Mouse (Mus musculus) lung, embryonic 14.5 days (tissue): ENCODE results near the gene Enthd1. TPM values are rescaled to one million over a fixed set of nuclear protein-coding genes. Genes with fewer than 3 reads are reported as not detected.

ENCODE experiments used
- ATAC-seq: fragments of 200-750 bp; cut with Nextera tagmentation; 2 replicates; pipeline ENCODE4 v1.8.0; 2017; ENCODE audit warnings: mild to moderate bottlenecking, moderate TSS enrichment, moderate library complexity; ENCODE audit not compliant: insufficient read depth
- DNase-seq: peaks from one replicate; pipeline ENCODE4 v3.0.0-alpha.2; 2015
- H3K27ac ChIP-seq: fragments of 300-500 bp; sonication (generic); 2 replicates; pipeline ENCODE4 v1.5.1; 2014; ENCODE audit warnings: low read depth, mild to moderate bottlenecking, moderate library complexity
- H3K27me3 ChIP-seq: fragments of 300-500 bp; sonication (generic); 2 replicates; pipeline ENCODE4 v1.6.1; 2014; ENCODE audit warnings: low read length, control low read depth; ENCODE audit not compliant: insufficient read depth
- H3K36me3 ChIP-seq: fragments of 300-500 bp; sonication (generic); 2 replicates; pipeline ENCODE4 v1.6.1; 2014; ENCODE audit warnings: control low read depth; ENCODE audit not compliant: insufficient read depth
- H3K4me1 ChIP-seq: fragments of 300-500 bp; sonication (generic); 2 replicates; pipeline ENCODE4 v1.6.1; 2014; ENCODE audit warnings: antibody characterized with exemption, control low read depth; ENCODE audit not compliant: insufficient read depth
- H3K4me2 ChIP-seq: fragments of 300-500 bp; sonication (generic); 2 replicates; pipeline ENCODE4 v1.6.1; 2014; ENCODE audit warnings: mild to moderate bottlenecking
- H3K4me3 ChIP-seq: fragments of 300-500 bp; sonication (generic); 2 replicates; pipeline ENCODE4 v1.5.1; 2014; ENCODE audit warnings: low read depth, low read length
- H3K9ac ChIP-seq: fragments of 300-500 bp; sonication (generic); 2 replicates; pipeline ENCODE4 v1.6.1; 2014
- H3K9me3 ChIP-seq: fragments of 300-500 bp; sonication (generic); 2 replicates; pipeline ENCODE4 v1.6.1; 2016; ENCODE audit warnings: low read depth, low read length, control low read depth
- CTCF ChIP-seq: IDR thresholded peaks from 2 replicates; pipeline ENCODE4 v1.5.1; 2016; ENCODE audit warnings: antibody characterized with exemption, low read depth
- WGBS: fragments of 180-500 bp; shearing (Covaris S2); extraction: QIAGEN DNeasy Blood & Tissue Kit; methylation state at CpG from one replicate; pipeline ENCODE4 v1.1.7; 2014; 5-methylcytosine and 5-hydroxymethylcytosine counted together
- polyA plus RNA-seq: library from polyadenylated mRNA; unstranded; fragments of >200 nt; fragmentation: Nextera tagmentation; extraction: Ambion mirVana; gene quantifications from 2 replicates; pipeline ENCODE4 v1.2.1, GENCODE M21; 2014

Enthd1 gene
- polyA plus RNA-seq, 1 experiment from 2014 or later, result not detected

- no peak overlapping the region for H3K9ac ChIP-seq
- H3K9me3 ChIP-seq, result no peaks in the 10 kb centered on the region
- no peaks in the 10 kb centered on the region for H3K4me1 ChIP-seq
- no peak overlapping the region for H3K4me2 ChIP-seq
- 58% methylated on average over 9 of the region's 9 CpGs for WGBS
- ATAC-seq (no peak), DNase-seq (no peak)
- no peaks in the 10 kb centered on the region for H3K27me3 ChIP-seq
- H3K36me3 ChIP-seq, result no peaks in the 10 kb centered on the region
- H3K27ac ChIP-seq, result no peak overlapping the region
- H3K4me3 ChIP-seq, result no peak overlapping the region
- no peak for TF ChIP-seq CTCF
Measured at GRCm38 (mm10) chr15:80483041-80483705, 81.8 kb downstream of the Enthd1 start.

GRCm38 (mm10) chr15:80482348-80482747 lies 82.6 kb downstream of the Enthd1 start:
- H3K9ac ChIP-seq, result no peak overlapping the region
- no peak overlapping the region for H3K4me2 ChIP-seq
- ATAC-seq (no peak), DNase-seq (no peak)
- H3K4me3 ChIP-seq, result no peak overlapping the region
- H3K27me3 ChIP-seq, result no peaks in the 10 kb centered on the region
- TF ChIP-seq CTCF, result no peak
- 47% methylated on average over 8 of the region's 8 CpGs for WGBS
- H3K9me3 ChIP-seq, result no peaks in the 10 kb centered on the region
- no peaks in the 10 kb centered on the region for H3K36me3 ChIP-seq
- H3K4me1 ChIP-seq, result no peaks in the 10 kb centered on the region
- H3K27ac ChIP-seq, result no peak overlapping the region

- H3K4me3 ChIP-seq, result no peak overlapping the region
- H3K4me2 ChIP-seq, result no peak overlapping the region
- DNase-seq, result no peak
- 65% methylated on average over 6 of the region's 6 CpGs for WGBS
- H3K27me3 ChIP-seq, result no peaks in the 10 kb centered on the region
- no peaks in the 10 kb centered on the region for H3K4me1 ChIP-seq
- H3K9me3 ChIP-seq, result no peaks in the 10 kb centered on the region
- H3K27ac ChIP-seq, result no peak overlapping the region
- no peak for ATAC-seq
- H3K36me3 ChIP-seq, result no peaks in the 10 kb centered on the region
- no peak overlapping the region for H3K9ac ChIP-seq
- no peak for TF ChIP-seq CTCF
Measured at GRCm38 (mm10) chr15:80474429-80475002, 90.4 kb downstream of the Enthd1 start.

- no peaks in the 10 kb centered on the region for H3K9me3 ChIP-seq
- ATAC-seq, result no peak
- no peak overlapping the region for H3K27ac ChIP-seq
- no peaks in the 10 kb centered on the region for H3K4me1 ChIP-seq
- no peaks in the 10 kb centered on the region for H3K36me3 ChIP-seq
- 71% methylated on average over 4 of the region's 4 CpGs for WGBS
- H3K27me3 ChIP-seq, result no peaks in the 10 kb centered on the region
- no peak overlapping the region for H3K9ac ChIP-seq
- no peak for DNase-seq
- H3K4me3 ChIP-seq, result no peak overlapping the region
- no peak overlapping the region for H3K4me2 ChIP-seq
- no peak for TF ChIP-seq CTCF
Measured at GRCm38 (mm10) chr15:80467876-80468275, 97.1 kb downstream of the Enthd1 start.

- Histone ChIP-seq H3K27ac (no peak overlapping the region), H3K9ac (no peak overlapping the region), H3K36me3 (no peaks in the 10 kb centered on the region), H3K4me3 (0 out of 2 replicates have a peak overlapping the region, but pooled peaks have one; percentile 18), H3K4me2 (peak overlapping the region; percentile 52), H3K4me1 (no peaks in the 10 kb centered on the region), H3K9me3 (no peaks in the 10 kb centered on the region), H3K27me3 (0 out of 2 replicates have a peak, but pooled peaks cover 5% of the 10 kb centered on the region)
- DNase-seq (peak; percentile 73), ATAC-seq (peak; percentile 62)
- WGBS, result 3% methylated on average over 9 of the region's 9 CpGs
- no peak for TF ChIP-seq CTCF
Measured at GRCm38 (mm10) chr15:80462106-80462505, 102.8 kb downstream of the Enthd1 start.

- Histone ChIP-seq H3K27ac (no peak overlapping the region), H3K4me2 (peak overlapping the region; percentile 52), H3K4me1 (no peaks in the 10 kb centered on the region), H3K36me3 (no peaks in the 10 kb centered on the region), H3K9ac (no peak overlapping the region), H3K9me3 (no peaks in the 10 kb centered on the region), H3K4me3 (no peak overlapping the region), H3K27me3 (0 out of 2 replicates have a peak, but pooled peaks cover 5% of the 10 kb centered on the region)
- TF ChIP-seq CTCF, result no peak
- 26% methylated on average over 2 of the region's 2 CpGs for WGBS
- DNase-seq (peak; percentile 34), ATAC-seq (no peak; the same call in 1 of the 2 replicates)
Measured at GRCm38 (mm10) chr15:80461446-80461845, 103.5 kb downstream of the Enthd1 start.

- Histone ChIP-seq H3K9me3 (no peaks in the 10 kb centered on the region), H3K9ac (no peak overlapping the region), H3K4me3 (no peak overlapping the region), H3K36me3 (no peaks in the 10 kb centered on the region), H3K27ac (no peak overlapping the region), H3K27me3 (0 out of 2 replicates have a peak, but pooled peaks cover 5% of the 10 kb centered on the region), H3K4me2 (no peak overlapping the region), H3K4me1 (no peaks in the 10 kb centered on the region)
- no peak for ATAC-seq
- no peak for TF ChIP-seq CTCF
- no peak for DNase-seq
- 40% methylated on average over 9 of the region's 9 CpGs for WGBS
Measured at GRCm38 (mm10) chr15:80460011-80460410, 104.9 kb downstream of the Enthd1 start.
